Mouse (Mus musculus): Measurements from ENCODE around the gene Gltpd2.
"Not testable (repeated sequence)": the region's sequence is repeated elsewhere in the genome, so short reads cannot be mapped to it uniquely, and the experiment has no call there.

The Gltpd2 gene

GRCm38 (mm10) chr11:70516352-70516751, 2.6 kb upstream of the Gltpd2 start:
- DNase-seq (ENCODE audit: low spot score): no peak

- no peak for DNase-seq (ENCODE audit: low spot score)
These were observed 560 bp upstream of the Gltpd2 start for GRCm38 (mm10) chr11:70518436-70518835.

GRCm38 (mm10) chr11:70520178-70520769, 1.3 kb downstream of the Gltpd2 start:
- DNase-seq (ENCODE audit: low spot score): no peak

GRCm38 (mm10) chr11:70523306-70523989, 4.5 kb downstream of the Gltpd2 start:
- DNase-seq (ENCODE audit: low spot score): not testable (repeated sequence)

GRCm38 (mm10) chr11:70524782-70525181, 5.8 kb downstream of the Gltpd2 start:
- DNase-seq (ENCODE audit: low spot score): no peak

- DNase-seq (ENCODE audit: low spot score): peak; percentile 79
These were observed 6.2 kb downstream of the Gltpd2 start, which contains the start of gene Psmb6 for GRCm38 (mm10) chr11:70525184-70525678. Gene Psmb6 (plus strand): TSS chr11:70525367.

GRCm38 (mm10) chr11:70525726-70526125, 6.7 kb downstream of the Gltpd2 start:
- no peak for DNase-seq (ENCODE audit: low spot score)

GRCm38 (mm10) chr11:70526211-70526610, 7.2 kb downstream of the Gltpd2 start:
- DNase-seq (ENCODE audit: low spot score): no peak

- DNase-seq (ENCODE audit: low spot score): no peak
These were observed 9.6 kb downstream of the Gltpd2 start for GRCm38 (mm10) chr11:70528610-70529009.

GRCm38 (mm10) chr11:70531065-70531464, 12.1 kb downstream of the Gltpd2 start:
- DNase-seq (ENCODE audit: low spot score): not testable (repeated sequence)

GRCm38 (mm10) chr11:70532839-70533238, 13.8 kb downstream of the Gltpd2 start, which contains the start of gene Gm40193:
Gene Gm40193 (minus strand): TSS chr11:70532939.
- no peak for DNase-seq (ENCODE audit: low spot score)

GRCm38 (mm10) chr11:70539423-70539822, 20.4 kb downstream of the Gltpd2 start:
- DNase-seq (ENCODE audit: low spot score): no peak

GRCm38 (mm10) chr11:70539877-70540587, 21.0 kb downstream of the Gltpd2 start, which contains the start of gene Pld2:
Gene Pld2 (plus strand): TSS chr11:70540064.
- peak; percentile 53 for DNase-seq (ENCODE audit: low spot score)

- no peak for DNase-seq (ENCODE audit: low spot score)
These were observed 21.9 kb downstream of the Gltpd2 start for GRCm38 (mm10) chr11:70540928-70541327.

GRCm38 (mm10) chr11:70541415-70541814, 22.4 kb downstream of the Gltpd2 start:
- no peak for DNase-seq (ENCODE audit: low spot score)

GRCm38 (mm10) chr11:70544496-70544895, 25.5 kb downstream of the Gltpd2 start:
- no peak for DNase-seq (ENCODE audit: low spot score)

GRCm38 (mm10) chr11:70551526-70551925, 32.5 kb downstream of the Gltpd2 start:
- DNase-seq (ENCODE audit: low spot score): no peak

GRCm38 (mm10) chr11:70553940-70554339, 34.9 kb downstream of the Gltpd2 start:
- DNase-seq (ENCODE audit: low spot score): no peak

- no peak for DNase-seq (ENCODE audit: low spot score)
These were observed 38.5 kb downstream of the Gltpd2 start for GRCm38 (mm10) chr11:70557545-70557944.

GRCm38 (mm10) chr11:70561937-70562286, 42.9 kb downstream of the Gltpd2 start:
- no peak for DNase-seq (ENCODE audit: low spot score)

GRCm38 (mm10) chr11:70562287-70562994, 43.4 kb downstream of the Gltpd2 start, which contains the start of gene Mink1:
Gene Mink1 (plus strand): TSS chr11:70562881.
- peak; percentile 70 for DNase-seq (ENCODE audit: low spot score)

- no peak for DNase-seq (ENCODE audit: low spot score)
These were observed 44.0 kb downstream of the Gltpd2 start for GRCm38 (mm10) chr11:70562995-70563469.

Measured in spleen, adult 12 weeks (tissue).